Mouse (Mus musculus): ENCODE measurements at regions not wholly inside any gene's neighbourhood (a gene's known extent, or its start where the extent isn't known, plus 50 kb on each side); places are given as distances from the start of the nearest gene placed in this dataset.

DNA sequence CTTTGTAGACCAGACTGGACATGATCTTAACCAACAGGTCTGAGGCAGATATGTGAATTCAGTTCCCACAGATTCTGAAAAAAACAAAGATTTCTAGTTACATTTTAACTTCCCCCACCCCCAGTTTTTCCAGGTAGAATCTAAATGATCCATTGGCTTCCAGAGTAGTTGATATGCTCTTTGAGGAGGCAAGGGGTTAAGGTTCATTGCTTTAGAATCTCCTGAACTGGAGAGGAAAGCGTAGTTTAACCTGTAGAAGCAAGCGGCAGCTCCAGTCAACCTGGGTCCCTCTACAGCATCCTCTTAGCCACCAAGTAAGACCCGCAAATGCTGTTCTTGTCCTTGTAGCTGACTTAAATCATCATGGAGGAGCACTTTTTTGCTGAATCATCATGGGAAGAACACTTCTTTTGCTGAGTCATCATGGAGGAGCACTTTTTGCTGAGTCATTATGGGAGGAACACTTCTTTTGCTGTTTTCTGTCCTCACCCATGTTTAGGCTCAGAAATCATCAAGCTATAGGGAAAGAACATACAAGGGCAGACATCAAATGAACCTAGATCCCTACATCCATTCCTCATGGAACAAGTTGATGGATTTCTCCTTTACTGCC lies 247.2 kb upstream of the Ank start:
- no peak for DNase-seq (ENCODE audit: extremely low read depth)
- H3K9me3 ChIP-seq (replicated peaks; ENCODE audit: low read length): no peaks in the 10 kb centered on the region
- H3K9ac ChIP-seq (ENCODE audit: insufficient read depth, low read depth): no peak overlapping the region
- no peak overlapping the region for H3K27ac ChIP-seq (ENCODE audit: insufficient read depth, low read depth)
- H3K79me2 ChIP-seq (replicated peaks; ENCODE audit: control insufficient read depth, extremely low read depth, insufficient read depth, poor library complexity, severe bottlenecking): no peaks in the 10 kb centered on the region
- no peak overlapping the region for H3K4me2 ChIP-seq (ENCODE audit: insufficient read depth, low read depth, poor library complexity, severe bottlenecking)
- dilution Hi-C loops (cut with MboI; ENCODE audit: extremely low pct_ligation_motif_present, extremely low pct_unique_long_range_greater_than_20kb, low sequenced_read_pairs) (no loop called here), in situ Hi-C loops (cut with MboI; ENCODE audit: low pct_ligation_motif_present, low pct_unique_long_range_greater_than_20kb, low sequenced_read_pairs) (no loop called here)
- 0 out of 4 replicates have a peak, but pooled peaks cover 0 to 2% of the 10 kb centered on the region in 2 experiments for H3K4me1 ChIP-seq (ENCODE audit: control insufficient read depth in 1 of 2, insufficient read depth in 2 of 2)
- no peak overlapping the region for H3K4me3 ChIP-seq (replicated peaks in 1 of 3; ENCODE audit: low read depth in 2 of 3, low read length in 2 of 3, poor library complexity in 1 of 3)
- no peaks in the 10 kb centered on the region for H3K36me3 ChIP-seq (replicated peaks in 1 of 2; ENCODE audit: control insufficient read depth in 1 of 2, insufficient read depth in 1 of 2, low read length in 1 of 2)
- H3K27me3 ChIP-seq (replicated peaks): no peaks in the 10 kb centered on the region
- TF ChIP-seq MYC (IDR thresholded peaks at IDR 0.05; ENCODE audit: low read depth, low read length) (no peak), NELFE (IDR thresholded peaks at IDR 0.05; ENCODE audit: low read depth, low read length) (no peak), USF1 (IDR thresholded peaks at IDR 0.05; ENCODE audit: low read depth, low read length) (no peak), MAFK (IDR thresholded peaks at IDR 0.05; ENCODE audit: insufficient replicate concordance, low read length) (peak; percentile 87), CTCF (conservative IDR thresholded peaks at IDR 0.05 in 1 of 2, IDR thresholded peaks at IDR 0.05 in 1 of 2; ENCODE audit: low read depth in 2 of 2, low read length in 2 of 2) (no peak)

DNA sequence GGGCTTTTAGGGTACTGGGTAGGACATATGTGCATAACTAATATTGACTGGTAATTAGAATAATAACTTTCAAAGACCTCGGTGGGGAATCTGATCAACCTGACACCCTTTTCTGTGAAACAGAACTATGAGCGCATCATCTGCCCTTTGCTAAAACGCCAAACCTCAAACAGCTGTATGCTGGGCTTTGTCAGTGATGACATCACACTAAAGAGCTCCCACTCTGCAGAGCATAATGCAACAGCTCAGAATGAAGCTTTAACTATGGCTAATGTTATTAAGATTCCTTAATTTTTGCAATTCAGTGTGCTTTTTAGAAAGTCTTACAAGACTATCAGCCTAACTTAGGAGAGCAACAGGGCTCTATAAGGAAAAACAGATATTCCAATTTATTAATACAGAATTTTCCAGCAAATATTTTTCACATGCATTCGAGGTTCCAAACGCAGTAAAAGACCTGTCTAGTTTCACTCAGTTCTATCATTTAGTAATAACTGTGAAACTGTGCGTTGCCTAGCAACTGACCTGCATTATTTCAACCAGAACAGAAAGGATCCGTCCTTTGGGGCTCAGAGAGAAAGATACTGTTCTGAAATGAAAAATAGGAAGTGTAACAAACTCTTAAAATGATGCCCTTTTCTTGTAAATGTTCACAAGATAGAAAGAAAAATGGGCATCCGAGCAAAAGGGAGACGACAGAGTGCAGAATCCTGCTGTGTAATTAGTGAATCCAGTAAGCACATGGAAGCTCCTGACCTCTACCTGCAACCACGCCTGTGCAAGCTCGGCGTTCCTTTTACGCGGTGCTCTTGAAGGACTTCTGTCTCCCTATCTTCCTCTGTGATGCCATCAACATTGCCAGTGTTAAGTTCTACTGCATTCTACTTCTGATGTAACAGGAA lies 242.6 kb upstream of the Ank start:
- in situ Hi-C loops (cut with MboI; ENCODE audit: low pct_ligation_motif_present, low pct_unique_long_range_greater_than_20kb, low sequenced_read_pairs): no loop called here
- Histone ChIP-seq H3K4me1 (ENCODE audit: control insufficient read depth in 1 of 2, insufficient read depth in 2 of 2) (0 out of 4 replicates have a peak, but pooled peaks cover 0 to 4% of the 10 kb centered on the region in 2 experiments), H3K9ac (ENCODE audit: insufficient read depth, low read depth) (no peak overlapping the region), H3K4me3 (replicated peaks in 1 of 3; ENCODE audit: low read depth in 2 of 3, low read length in 2 of 3, poor library complexity in 1 of 3) (no peak overlapping the region), H3K36me3 (replicated peaks in 1 of 2; ENCODE audit: control insufficient read depth in 1 of 2, insufficient read depth in 1 of 2, low read length in 1 of 2) (no peaks in the 10 kb centered on the region), H3K79me2 (replicated peaks; ENCODE audit: control insufficient read depth, extremely low read depth, insufficient read depth, poor library complexity, severe bottlenecking) (no peaks in the 10 kb centered on the region), H3K27ac (ENCODE audit: insufficient read depth, low read depth) (no peak overlapping the region), H3K4me2 (ENCODE audit: insufficient read depth, low read depth, poor library complexity, severe bottlenecking) (no peak overlapping the region), H3K27me3 (replicated peaks) (no peaks in the 10 kb centered on the region), H3K9me3 (replicated peaks; ENCODE audit: low read length) (no peaks in the 10 kb centered on the region)
- DNase-seq (ENCODE audit: extremely low read depth): no peak
- TF ChIP-seq BHLHE40 (IDR thresholded peaks at IDR 0.05; ENCODE audit: low read depth, low read length): no peak
- no peak for TF ChIP-seq SIN3A (IDR thresholded peaks at IDR 0.05; ENCODE audit: low read length)
- TF ChIP-seq JUN (IDR thresholded peaks at IDR 0.05; ENCODE audit: insufficient read depth, low read depth, low read length): no peak
- no peak for TF ChIP-seq SMC3 (IDR thresholded peaks at IDR 0.05; ENCODE audit: low read depth, low read length)
- TF ChIP-seq USF1 (IDR thresholded peaks at IDR 0.05; ENCODE audit: low read depth, low read length): no peak
- no peak for TF ChIP-seq TCF12 (IDR thresholded peaks at IDR 0.05; ENCODE audit: low read depth, low read length)
- TF ChIP-seq MAZ (IDR thresholded peaks at IDR 0.05; ENCODE audit: low read depth, low read length): no peak
- no peak for TF ChIP-seq ELF1 (IDR thresholded peaks at IDR 0.05; ENCODE audit: low read depth, low read length)
- TF ChIP-seq POLR2AphosphoS2 (IDR thresholded peaks at IDR 0.05; ENCODE audit: low read depth, low read length): no peak
- TF ChIP-seq USF2 (conservative IDR thresholded peaks at IDR 0.05; ENCODE audit: low read depth, low read length): no peak
- TF ChIP-seq IRF4 (IDR thresholded peaks at IDR 0.05; ENCODE audit: low read depth, low read length): no peak
- TF ChIP-seq E2F4 (IDR thresholded peaks at IDR 0.05; ENCODE audit: insufficient replicate concordance, low read depth, low read length): no peak
- dilution Hi-C loops (cut with MboI; ENCODE audit: extremely low pct_ligation_motif_present, extremely low pct_unique_long_range_greater_than_20kb, low sequenced_read_pairs): no loop called here

All from CH12.LX (cell line).